Mouse (Mus musculus) left cerebral cortex, postnatal 10 days (tissue): ENCODE measurements around the gene Fer1l4. TPM values are rescaled to one million over a fixed set of nuclear protein-coding genes. Genes with fewer than 3 reads are reported as not detected.

Experiments
- DNase-seq, 2 experiments: peaks; one replicate each; pipeline ENCODE4 v3.0.0; 2021 to 2022; ENCODE audit warnings: low spot score in 2 of 2, mixed read lengths in 1 of 2; ENCODE audit errors: extremely low spot score in 1 of 2
- intact Hi-C: fragments of 180-260 bp; cut with DNase I; formaldehyde crosslinking; loops from one replicate; pipeline ENCODE4 v1.15.1; 2025
- total RNA-seq, 2 experiments: library from RNA; stranded (reverse); gene quantifications; 2 replicates each; pipeline ENCODE4 v1.2.3; 2021

Gene Fer1l4
- under 1 TPM in 1 of 2 experiments, not detected in 1; 0.14 TPM for total RNA-seq

GRCm38 (mm10) chr2:156052816-156053215, at the start of gene Fer1l4:
Gene Fer1l4, minus strand, starts transcription at chr2:156052947.
- DNase-seq: no peak
- intact Hi-C loops: no loop called here

GRCm38 (mm10) chr2:156091926-156092325, 39.2 kb upstream of the Fer1l4 start:
- intact Hi-C loops: no loop called here
- no peak for DNase-seq

- intact Hi-C loops: no loop called here
- no peak for DNase-seq
These were observed 37.1 kb upstream of the Fer1l4 start for GRCm38 (mm10) chr2:156089799-156090198.

GRCm38 (mm10) chr2:156087391-156088110, 34.8 kb upstream of the Fer1l4 start:
- DNase-seq: no peak
- intact Hi-C loops: no loop called here

- intact Hi-C loops: no loop called here
- no peak for DNase-seq
These were observed 31.8 kb upstream of the Fer1l4 start for GRCm38 (mm10) chr2:156084541-156084940.

- intact Hi-C loops: no loop called here
- no peak for DNase-seq
These were observed 27.6 kb upstream of the Fer1l4 start for GRCm38 (mm10) chr2:156080391-156080790.

GRCm38 (mm10) chr2:156079674-156080073, 26.9 kb upstream of the Fer1l4 start:
- intact Hi-C loops: no loop called here

GRCm38 (mm10) chr2:156079183-156079560, 26.4 kb upstream of the Fer1l4 start:
- intact Hi-C loops: no loop called here
- DNase-seq: peak in 1 of 2 experiments; percentile 15

More at GRCm38 (mm10) chr2:156079674-156080073, 26.9 kb upstream of the Fer1l4 start:
- DNase-seq: peak in 1 of 2 experiments; percentile 18

GRCm38 (mm10) chr2:156078421-156079182, 25.9 kb upstream of the Fer1l4 start:
- DNase-seq: no peak
- intact Hi-C loops: no loop called here

- DNase-seq: peak in 1 of 2 experiments; percentile 13
- intact Hi-C loops: no loop called here
These were observed 24.7 kb upstream of the Fer1l4 start for GRCm38 (mm10) chr2:156077461-156077860.

GRCm38 (mm10) chr2:156073725-156074124, 21.0 kb upstream of the Fer1l4 start:
- DNase-seq: peak in 1 of 2 experiments; percentile 22
- intact Hi-C loops: no loop called here

- DNase-seq: no peak
- intact Hi-C loops: no loop called here
These were observed 18.5 kb upstream of the Fer1l4 start for GRCm38 (mm10) chr2:156071236-156071635.

GRCm38 (mm10) chr2:156067916-156068315, 15.2 kb upstream of the Fer1l4 start:
- peak in 1 of 2 experiments; percentile 47 for DNase-seq
- intact Hi-C loops: no loop called here

GRCm38 (mm10) chr2:156066126-156066525, 13.4 kb upstream of the Fer1l4 start:
- DNase-seq: no peak
- intact Hi-C loops: no loop called here

- DNase-seq: peak; percentile 43 to 80
- intact Hi-C loops: no loop called here
These were observed 12.6 kb upstream of the Fer1l4 start, which contains the start of gene Spag4 for GRCm38 (mm10) chr2:156065099-156066041. Gene Spag4, plus strand, starts transcription at chr2:156065175.

GRCm38 (mm10) chr2:156047929-156048328, 4.8 kb downstream of the Fer1l4 start:
- DNase-seq: no peak

GRCm38 (mm10) chr2:156042903-156043302, 9.8 kb downstream of the Fer1l4 start:
- intact Hi-C loops: no loop called here
- DNase-seq: no peak

More at GRCm38 (mm10) chr2:156047929-156048328, 4.8 kb downstream of the Fer1l4 start:
- intact Hi-C loops: no loop called here

- intact Hi-C loops: no loop called here
- no peak for DNase-seq
These were observed 13.4 kb downstream of the Fer1l4 start for GRCm38 (mm10) chr2:156039390-156039789.

- DNase-seq: no peak
- intact Hi-C loops: no loop called here
These were observed 27.3 kb downstream of the Fer1l4 start for GRCm38 (mm10) chr2:156025482-156025881.
